Mouse (Mus musculus) heart, embryonic 11.5 days (tissue): ENCODE measurements around the gene Mroh8. TPM values are rescaled to one million over a fixed set of nuclear protein-coding genes. Genes with fewer than 3 reads are reported as not detected.
"Not testable (repeated sequence)": the region's sequence is repeated elsewhere in the genome, so short reads cannot be mapped to it uniquely, and the experiment has no call there.

ENCODE experiments used
- ATAC-seq: fragments of 200-750 bp; cut with Nextera tagmentation; replicated peaks from 2 replicates; pipeline ENCODE4 v1.8.0; 2017; ENCODE audit warnings: moderate library complexity; ENCODE audit not compliant: insufficient number of reproducible peaks, low FRiP score, low TSS enrichment
- H3K27ac ChIP-seq: fragments of 300-500 bp; sonication (generic); 2 replicates; pipeline ENCODE4 v1.5.1; 2014; ENCODE audit warnings: mild to moderate bottlenecking, low read depth, low read length
- H3K27me3 ChIP-seq: fragments of 300-500 bp; sonication (generic); 2 replicates; pipeline ENCODE4 v1.6.1; 2014; ENCODE audit warnings: mild to moderate bottlenecking, low read length, mixed read lengths; ENCODE audit not compliant: control insufficient read depth, insufficient read depth
- H3K36me3 ChIP-seq: fragments of 300-500 bp; sonication (generic); 2 replicates; pipeline ENCODE4 v1.6.1; 2014; ENCODE audit warnings: mild to moderate bottlenecking, low read length, moderate library complexity, mixed read lengths; ENCODE audit not compliant: control insufficient read depth, insufficient read depth
- H3K4me1 ChIP-seq: fragments of 300-500 bp; sonication (generic); 2 replicates; pipeline ENCODE4 v1.6.1; 2014; ENCODE audit warnings: low read length; ENCODE audit not compliant: control insufficient read depth, insufficient read depth
- H3K4me2 ChIP-seq: fragments of 300-500 bp; sonication (generic); 2 replicates; pipeline ENCODE4 v1.6.1; 2014; ENCODE audit warnings: mild to moderate bottlenecking, moderate library complexity
- H3K4me3 ChIP-seq: fragments of 300-500 bp; sonication (generic); 2 replicates; pipeline ENCODE4 v1.5.1; 2014; ENCODE audit warnings: low read depth, low read length
- H3K9ac ChIP-seq: fragments of 300-500 bp; sonication (generic); 2 replicates; pipeline ENCODE4 v1.6.1; 2014; ENCODE audit warnings: mild to moderate bottlenecking, low read depth, low read length, moderate library complexity
- H3K9me3 ChIP-seq: fragments of 300-500 bp; sonication (generic); replicated peaks from 2 replicates; pipeline ENCODE4 v1.6.1; 2016; ENCODE audit warnings: low read length; ENCODE audit not compliant: control insufficient read depth
- WGBS: fragments of 180-500 bp; shearing (Covaris S2); extraction: QIAGEN DNeasy Blood & Tissue Kit; methylation state at CpG from one replicate; pipeline ENCODE4 v1.1.7; 2014; ENCODE audit not compliant: insufficient replicate concordance; 5-methylcytosine and 5-hydroxymethylcytosine counted together
- polyA plus RNA-seq: library from polyadenylated mRNA; unstranded; fragments of >200 nt; fragmentation: Nextera tagmentation; extraction: Ambion mirVana; gene quantifications from 2 replicates; pipeline ENCODE4 v1.2.1, GENCODE M21; 2014

The Mroh8 gene
- polyA plus RNA-seq, 1 experiment from 2014 or later = 0.21 TPM

GRCm38 (mm10) chr2:157174416-157174815 is 104.9 kb downstream of the Mroh8 start:
- Histone ChIP-seq H3K27ac (no peak overlapping the region), H3K27me3 (no peaks in the 10 kb centered on the region), H3K4me3 (no peak overlapping the region), H3K36me3 (peaks cover 18% of the 10 kb centered on the region), H3K9ac (no peak overlapping the region), H3K9me3 (no peaks in the 10 kb centered on the region), H3K4me2 (no peak overlapping the region), H3K4me1 (peaks cover 3% of the 10 kb centered on the region; the same call in 1 of the 2 replicates)
- no peak for ATAC-seq
- WGBS = 73% methylated on average over 5 of the region's 5 CpGs

GRCm38 (mm10) chr2:157173555-157173954 is 105.8 kb downstream of the Mroh8 start:
- H3K4me3 ChIP-seq = no peak overlapping the region
- H3K27ac ChIP-seq = no peak overlapping the region
- H3K4me2 ChIP-seq = no peak overlapping the region
- H3K9ac ChIP-seq = no peak overlapping the region
- peaks cover 19% of the 10 kb centered on the region for H3K36me3 ChIP-seq
- no peaks in the 10 kb centered on the region for H3K27me3 ChIP-seq
- peaks cover 3% of the 10 kb centered on the region; the same call in 1 of the 2 replicates for H3K4me1 ChIP-seq
- WGBS = 92% methylated on average over 6 of the region's 6 CpGs
- no peaks in the 10 kb centered on the region for H3K9me3 ChIP-seq
- no peak for ATAC-seq

GRCm38 (mm10) chr2:157172984-157173383 is 106.4 kb downstream of the Mroh8 start:
- H3K4me3 ChIP-seq = no peak overlapping the region
- H3K4me1 ChIP-seq = peaks cover 3% of the 10 kb centered on the region; the same call in 1 of the 2 replicates
- no peak overlapping the region for H3K27ac ChIP-seq
- no peak overlapping the region for H3K9ac ChIP-seq
- no peaks in the 10 kb centered on the region for H3K9me3 ChIP-seq
- no peak for ATAC-seq
- 92% methylated on average over 6 of the region's 6 CpGs for WGBS
- no peak overlapping the region for H3K4me2 ChIP-seq
- H3K27me3 ChIP-seq = no peaks in the 10 kb centered on the region
- peaks cover 22% of the 10 kb centered on the region for H3K36me3 ChIP-seq

GRCm38 (mm10) chr2:157170626-157171025 is 108.7 kb downstream of the Mroh8 start:
- ATAC-seq = no peak
- WGBS = 61% methylated on average over 6 of the region's 6 CpGs

GRCm38 (mm10) chr2:157170166-157170565 is 109.2 kb downstream of the Mroh8 start:
- no peak overlapping the region for H3K9ac ChIP-seq
- no peaks in the 10 kb centered on the region for H3K9me3 ChIP-seq
- no peaks in the 10 kb centered on the region for H3K27me3 ChIP-seq
- no peak for ATAC-seq
- peaks cover 3% of the 10 kb centered on the region; the same call in 1 of the 2 replicates for H3K4me1 ChIP-seq
- no peak overlapping the region; the same call in 1 of the 2 replicates for H3K27ac ChIP-seq
- H3K4me3 ChIP-seq = no peak overlapping the region
- H3K36me3 ChIP-seq = peaks cover 18% of the 10 kb centered on the region
- 41% methylated on average over 5 of the region's 5 CpGs for WGBS
- no peak overlapping the region for H3K4me2 ChIP-seq

More at GRCm38 (mm10) chr2:157170626-157171025, 108.7 kb downstream of the Mroh8 start:
- H3K4me3 ChIP-seq = no peak overlapping the region
- no peaks in the 10 kb centered on the region for H3K27me3 ChIP-seq
- peaks cover 22% of the 10 kb centered on the region for H3K36me3 ChIP-seq
- no peak overlapping the region for H3K4me2 ChIP-seq
- peaks cover 3% of the 10 kb centered on the region; the same call in 1 of the 2 replicates for H3K4me1 ChIP-seq
- no peak overlapping the region; the same call in 1 of the 2 replicates for H3K27ac ChIP-seq
- no peaks in the 10 kb centered on the region for H3K9me3 ChIP-seq
- no peak overlapping the region for H3K9ac ChIP-seq

GRCm38 (mm10) chr2:157166371-157167080 is 112.8 kb downstream of the Mroh8 start:
- H3K4me1 ChIP-seq = peaks cover 3% of the 10 kb centered on the region; the same call in 1 of the 2 replicates
- ATAC-seq = no peak
- no peaks in the 10 kb centered on the region for H3K9me3 ChIP-seq
- H3K9ac ChIP-seq = no peak overlapping the region
- WGBS = 94% methylated on average over 12 of the region's 12 CpGs
- no peak overlapping the region for H3K4me3 ChIP-seq
- H3K27ac ChIP-seq = no peak overlapping the region
- no peaks in the 10 kb centered on the region for H3K27me3 ChIP-seq
- peaks cover 14% of the 10 kb centered on the region for H3K36me3 ChIP-seq
- H3K4me2 ChIP-seq = no peak overlapping the region

- H3K27ac ChIP-seq, ATAC-seq, H3K4me1 ChIP-seq, H3K27me3 ChIP-seq, H3K9ac ChIP-seq, H3K4me3 ChIP-seq, H3K4me2 ChIP-seq, H3K9me3 ChIP-seq: not testable (repeated sequence)
- peaks cover 19% of the 10 kb centered on the region for H3K36me3 ChIP-seq
Measured at GRCm38 (mm10) chr2:157165312-157166224, 113.8 kb downstream of the Mroh8 start.

- WGBS = 83% methylated on average over 2 of the region's 2 CpGs
- Histone ChIP-seq H3K27ac (no peak overlapping the region), H3K4me2 (no peak overlapping the region), H3K27me3 (no peaks in the 10 kb centered on the region), H3K9me3 (no peaks in the 10 kb centered on the region), H3K4me1 (no peaks in the 10 kb centered on the region), H3K36me3 (peaks cover 16% of the 10 kb centered on the region), H3K9ac (no peak overlapping the region), H3K4me3 (no peak overlapping the region)
- ATAC-seq = no peak
Measured at GRCm38 (mm10) chr2:157164101-157164500, 115.2 kb downstream of the Mroh8 start.
